Mouse (Mus musculus) gastrocnemius, postnatal 14 days (tissue): ENCODE results near the gene Serpinb6b. TPM values are rescaled to one million over a fixed set of nuclear protein-coding genes. Genes with fewer than 3 reads are reported as not detected.

Source experiments
- DNase-seq: peaks from one replicate; pipeline ENCODE4 v3.0.0; 2021; ENCODE audit warnings: mixed read lengths
- intact Hi-C: fragments of 180-260 bp; cut with DNase I; formaldehyde crosslinking; loops from one replicate; pipeline ENCODE4 v1.15.1; 2025; ENCODE audit warnings: low total_unique reads
- total RNA-seq, 2 experiments: library from RNA; stranded (reverse); gene quantifications; 2 replicates each; pipeline ENCODE4 v1.2.3; 2021

Gene Serpinb6b
- total RNA-seq, 2 experiments from 2014 or later = 2.4 to 3.0 TPM

GRCm38 (mm10) chr13:32969641-32970040 is 4.6 kb downstream of the Serpinb6b start:
- intact Hi-C loops = no loop called here
- no peak for DNase-seq

- intact Hi-C loops = no loop called here
- no peak for DNase-seq
These were observed 5.8 kb downstream of the Serpinb6b start for GRCm38 (mm10) chr13:32970776-32971175.

- intact Hi-C loops = no loop called here
These were observed 9.3 kb downstream of the Serpinb6b start for GRCm38 (mm10) chr13:32974268-32974667.

GRCm38 (mm10) chr13:32974889-32975460 is 10.0 kb downstream of the Serpinb6b start:
- DNase-seq = no peak
- intact Hi-C loops = no loop called here

More at GRCm38 (mm10) chr13:32974268-32974667, 9.3 kb downstream of the Serpinb6b start:
- DNase-seq = no peak

GRCm38 (mm10) chr13:32975710-32976109 is 10.7 kb downstream of the Serpinb6b start:
- no peak for DNase-seq
- intact Hi-C loops = no loop called here

GRCm38 (mm10) chr13:32982556-32983042 is 17.6 kb downstream of the Serpinb6b start:
- no peak for DNase-seq
- intact Hi-C loops = no loop called here

- DNase-seq = no peak
- intact Hi-C loops = no loop called here
These were observed 21.2 kb downstream of the Serpinb6b start for GRCm38 (mm10) chr13:32986256-32986655.

GRCm38 (mm10) chr13:32993152-32993893 is 28.3 kb downstream of the Serpinb6b start:
- DNase-seq = no peak
- intact Hi-C loops = no loop called here

- no peak for DNase-seq
These were observed 28.9 kb downstream of the Serpinb6b start for GRCm38 (mm10) chr13:32993894-32994242.

GRCm38 (mm10) chr13:32995051-32995450 is 30.0 kb downstream of the Serpinb6b start:
- no peak for DNase-seq
- intact Hi-C loops = no loop called here

More at GRCm38 (mm10) chr13:32993894-32994242, 28.9 kb downstream of the Serpinb6b start:
- intact Hi-C loops = no loop called here

GRCm38 (mm10) chr13:33001341-33001740 is 36.3 kb downstream of the Serpinb6b start:
- intact Hi-C loops = no loop called here
- DNase-seq = no peak

- intact Hi-C loops = no loop called here
- no peak for DNase-seq
These were observed 37.9 kb downstream of the Serpinb6b start, which contains the start of gene Serpinb9 for GRCm38 (mm10) chr13:33002950-33003349. Gene Serpinb9 (plus strand): TSS chr13:33003250.

- intact Hi-C loops = no loop called here
- no peak for DNase-seq
These were observed 38.8 kb downstream of the Serpinb6b start for GRCm38 (mm10) chr13:33003523-33004413.

- DNase-seq = peak; percentile 81
- intact Hi-C loops = no loop called here
These were observed 39.6 kb downstream of the Serpinb6b start for GRCm38 (mm10) chr13:33004414-33005105.

- intact Hi-C loops = no loop called here
- no peak for DNase-seq
These were observed 40.6 kb downstream of the Serpinb6b start for GRCm38 (mm10) chr13:33005501-33006075.

- intact Hi-C loops = no loop called here
- DNase-seq = no peak
These were observed 41.5 kb downstream of the Serpinb6b start for GRCm38 (mm10) chr13:33006555-33006954.

GRCm38 (mm10) chr13:33012395-33012794 is 47.4 kb downstream of the Serpinb6b start:
- DNase-seq = no peak
- intact Hi-C loops = no loop called here

- intact Hi-C loops = no loop called here
These were observed 48.3 kb downstream of the Serpinb6b start for GRCm38 (mm10) chr13:33013271-33013670.

GRCm38 (mm10) chr13:33022371-33022770 is 57.4 kb downstream of the Serpinb6b start:
- intact Hi-C loops = no loop called here
- no peak for DNase-seq

More at GRCm38 (mm10) chr13:33013271-33013670, 48.3 kb downstream of the Serpinb6b start:
- no peak for DNase-seq
